Mouse (Mus musculus) neural tube, embryonic 11.5 days (tissue): Measurements from ENCODE around the gene Arrdc1. TPM values are rescaled to one million over a fixed set of nuclear protein-coding genes. Genes with fewer than 3 reads are reported as not detected.

Experiments
- ATAC-seq: fragments of 200-750 bp; cut with Nextera tagmentation; 2 replicates; pipeline ENCODE4 v1.8.0; 2017; ENCODE audit warnings: moderate number of reproducible peaks, mild to moderate bottlenecking, moderate TSS enrichment, moderate library complexity; ENCODE audit not compliant: insufficient read depth, low FRiP score, low TSS enrichment
- DNase-seq: peaks from one replicate; pipeline ENCODE4 v3.0.0-alpha.2; 2015; ENCODE audit warnings: low spot score
- H3K27ac ChIP-seq: fragments of 300-500 bp; sonication (generic); 2 replicates; pipeline ENCODE4 v1.5.1; 2014; ENCODE audit warnings: low read depth, mild to moderate bottlenecking, low read length
- H3K27me3 ChIP-seq: fragments of 300-500 bp; sonication (generic); 2 replicates; pipeline ENCODE4 v1.6.1; 2014; ENCODE audit warnings: mild to moderate bottlenecking, low read length, mixed read lengths; ENCODE audit not compliant: control insufficient read depth, insufficient read depth
- H3K36me3 ChIP-seq: fragments of 300-500 bp; sonication (generic); 2 replicates; pipeline ENCODE4 v1.6.1; 2014; ENCODE audit warnings: mild to moderate bottlenecking, low read length, moderate library complexity, mixed read lengths; ENCODE audit not compliant: control insufficient read depth, insufficient read depth
- H3K4me1 ChIP-seq: fragments of 300-500 bp; sonication (generic); 2 replicates; pipeline ENCODE4 v1.6.1; 2014; ENCODE audit warnings: low read length, mixed read lengths; ENCODE audit not compliant: control insufficient read depth, insufficient read depth
- H3K4me2 ChIP-seq: fragments of 300-500 bp; sonication (generic); 2 replicates; pipeline ENCODE4 v1.6.1; 2014; ENCODE audit warnings: low read depth, mild to moderate bottlenecking, moderate library complexity
- H3K4me3 ChIP-seq: fragments of 300-500 bp; sonication (generic); 2 replicates; pipeline ENCODE4 v1.5.1; 2014; ENCODE audit warnings: low read depth, low read length
- H3K9ac ChIP-seq: fragments of 300-500 bp; sonication (generic); 2 replicates; pipeline ENCODE4 v1.6.1; 2014; ENCODE audit warnings: mild to moderate bottlenecking, low read length
- H3K9me3 ChIP-seq: fragments of 300-500 bp; sonication (generic); 2 replicates; pipeline ENCODE4 v1.6.1; 2016; ENCODE audit warnings: low read length; ENCODE audit not compliant: control insufficient read depth
- WGBS: fragments of 180-500 bp; shearing (Covaris S2); extraction: QIAGEN DNeasy Blood & Tissue Kit; methylation state at CpG from one replicate; pipeline ENCODE4 v1.1.7; 2014; 5-methylcytosine and 5-hydroxymethylcytosine counted together
- microRNA-seq: library from miRNA; unstranded; fragments of <30 nt; microRNA quantifications from one replicate; pipeline ENCODE4, GENCODE M21; 2016
- polyA plus RNA-seq: library from polyadenylated mRNA; unstranded; fragments of >200 nt; fragmentation: Nextera tagmentation; extraction: Ambion mirVana; gene quantifications from 2 replicates; pipeline ENCODE4 v1.2.1, GENCODE M21; 2014

Gene Arrdc1
- polyA plus RNA-seq, 1 experiment from 2014 or later: 15.6 TPM

DNA sequence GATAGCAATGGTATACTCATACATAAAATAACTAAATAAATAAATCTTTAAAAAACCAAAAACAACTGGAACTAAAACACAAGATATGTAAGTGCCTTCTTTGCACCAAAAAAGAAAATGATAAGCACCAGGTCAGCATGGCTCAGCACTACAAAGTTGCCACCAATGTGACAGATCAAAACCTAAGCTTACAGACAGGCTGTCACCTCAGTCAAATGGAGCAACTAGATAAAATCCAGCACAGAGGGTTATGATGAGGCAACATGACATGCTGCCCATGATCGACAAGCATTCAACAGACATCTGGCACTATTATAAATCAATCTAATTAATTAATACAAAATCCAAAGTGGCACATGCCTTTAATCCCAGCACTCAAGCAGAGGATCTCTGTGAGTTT is 40.8 kb downstream of the Arrdc1 start:
- WGBS: 88% methylated on average over 1 of the region's 1 CpGs

DNA sequence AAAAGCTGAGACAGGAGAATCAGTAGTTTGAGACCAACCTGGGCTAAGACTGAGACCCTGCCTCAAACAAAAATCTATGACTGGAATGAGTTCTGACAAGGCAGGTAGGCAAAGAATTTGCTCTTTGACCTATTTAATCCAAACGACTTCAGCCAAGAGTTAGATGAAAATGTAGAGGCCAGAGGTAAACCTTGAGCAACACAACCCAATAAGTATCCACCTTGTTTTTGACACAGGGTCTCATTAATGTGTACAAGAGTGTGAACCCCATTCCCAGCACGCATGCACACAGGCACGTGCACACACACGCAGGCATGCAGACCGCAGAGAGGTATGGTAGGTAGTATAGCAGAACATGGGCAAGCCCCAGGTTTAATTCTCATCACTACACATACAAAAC is 42.7 kb downstream of the Arrdc1 start:
- H3K27me3 ChIP-seq: no peaks in the 10 kb centered on the region
- no peak overlapping the region for H3K9ac ChIP-seq
- 90% methylated on average over 5 of the region's 5 CpGs for WGBS
- H3K9me3 ChIP-seq: no peaks in the 10 kb centered on the region
- H3K4me3 ChIP-seq: no peak overlapping the region
- no peak overlapping the region for H3K27ac ChIP-seq
- no peak for DNase-seq
- H3K4me2 ChIP-seq: no peak overlapping the region
- no peaks in the 10 kb centered on the region for H3K36me3 ChIP-seq
- no peak for ATAC-seq
- H3K4me1 ChIP-seq: no peaks in the 10 kb centered on the region

More for the DNA sequence above, 40.8 kb downstream of the Arrdc1 start:
- H3K4me3 ChIP-seq: no peak overlapping the region
- no peaks in the 10 kb centered on the region for H3K27me3 ChIP-seq
- H3K4me1 ChIP-seq: no peaks in the 10 kb centered on the region
- no peaks in the 10 kb centered on the region for H3K36me3 ChIP-seq
- ATAC-seq (no peak), DNase-seq (no peak)
- no peak overlapping the region for H3K9ac ChIP-seq
- H3K9me3 ChIP-seq: no peaks in the 10 kb centered on the region
- no peak overlapping the region for H3K4me2 ChIP-seq
- no peak overlapping the region for H3K27ac ChIP-seq

DNA sequence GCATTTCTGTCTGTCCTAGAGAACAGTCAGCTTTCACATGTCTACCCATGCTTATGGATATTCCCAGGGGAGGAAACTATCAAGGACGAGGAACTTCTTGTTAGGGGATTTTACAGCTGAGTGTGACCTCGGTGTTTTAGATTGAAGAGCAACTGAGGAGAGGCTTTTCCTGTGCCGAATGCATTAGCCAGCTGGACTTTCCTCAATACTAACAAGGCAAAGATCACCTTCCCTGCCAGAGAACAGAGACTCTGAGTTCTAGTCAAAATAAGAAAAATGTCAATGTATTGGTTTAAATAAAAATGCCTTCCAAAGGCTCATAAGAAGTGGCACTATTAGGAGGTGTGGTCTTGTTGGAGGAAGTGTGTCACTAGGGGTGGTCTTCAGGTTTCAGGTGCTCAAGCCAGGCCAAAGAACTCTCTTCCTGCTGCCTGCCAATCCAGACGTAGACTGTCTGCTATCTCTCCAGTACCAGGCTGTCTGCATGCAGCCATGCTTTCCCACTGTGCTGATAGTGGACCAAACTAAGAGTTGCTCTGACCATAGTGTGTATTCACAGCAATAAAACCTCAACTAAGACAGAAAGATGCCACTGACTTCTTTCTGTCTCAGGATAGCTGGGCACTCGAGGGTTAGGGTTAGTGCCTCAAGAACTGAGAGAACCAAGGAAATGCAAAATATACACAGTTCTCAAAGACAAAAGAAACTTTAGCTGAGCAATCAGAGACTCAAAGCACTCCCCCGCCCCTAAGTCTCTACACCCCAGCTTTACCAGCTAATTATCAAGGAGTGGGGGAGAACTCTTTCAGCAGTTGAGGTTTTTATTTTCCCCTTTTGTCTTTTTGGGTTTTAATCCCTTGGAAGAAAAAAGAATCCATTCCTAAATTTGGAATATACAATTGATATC is 44.3 kb downstream of the Arrdc1 start:
- H3K27ac ChIP-seq: no peak overlapping the region
- no peak overlapping the region for H3K4me3 ChIP-seq
- H3K9ac ChIP-seq: no peak overlapping the region
- 72% methylated on average over 6 of the region's 6 CpGs for WGBS
- no peaks in the 10 kb centered on the region for H3K9me3 ChIP-seq
- H3K4me1 ChIP-seq: no peaks in the 10 kb centered on the region
- ATAC-seq: no peak
- peaks cover 3% of the 10 kb centered on the region; the same call in 1 of the 2 replicates for H3K36me3 ChIP-seq
- DNase-seq: no peak
- no peaks in the 10 kb centered on the region for H3K27me3 ChIP-seq
- H3K4me2 ChIP-seq: no peak overlapping the region

DNA sequence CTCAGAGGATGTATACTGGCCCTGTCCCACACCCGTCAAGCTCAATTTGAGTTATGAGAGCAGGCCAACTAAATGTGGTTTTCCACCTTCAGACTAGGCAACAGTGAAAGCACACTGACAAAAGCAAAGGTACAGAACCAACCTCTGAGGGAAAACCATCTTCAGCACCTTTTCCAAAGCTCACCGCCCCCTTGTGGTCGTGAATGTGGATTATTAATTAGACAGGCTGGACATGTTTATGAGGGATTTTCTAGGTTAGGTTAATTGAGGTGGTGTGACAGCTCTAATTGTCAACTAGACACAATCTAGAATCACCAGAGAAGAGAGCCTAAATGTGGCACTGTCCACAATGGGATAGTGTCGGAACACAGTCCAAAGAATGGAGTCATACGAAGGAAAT is 46.2 kb downstream of the Arrdc1 start:
- no peak for ATAC-seq
- Histone ChIP-seq H3K27ac (no peak overlapping the region), H3K4me2 (no peak overlapping the region), H3K4me3 (no peak overlapping the region), H3K9ac (no peak overlapping the region), H3K27me3 (no peaks in the 10 kb centered on the region), H3K4me1 (no peaks in the 10 kb centered on the region), H3K36me3 (peaks cover 3% of the 10 kb centered on the region; the same call in 1 of the 2 replicates), H3K9me3 (no peaks in the 10 kb centered on the region)
- WGBS: 87% methylated on average over 5 of the region's 5 CpGs
- no peak for DNase-seq

DNA sequence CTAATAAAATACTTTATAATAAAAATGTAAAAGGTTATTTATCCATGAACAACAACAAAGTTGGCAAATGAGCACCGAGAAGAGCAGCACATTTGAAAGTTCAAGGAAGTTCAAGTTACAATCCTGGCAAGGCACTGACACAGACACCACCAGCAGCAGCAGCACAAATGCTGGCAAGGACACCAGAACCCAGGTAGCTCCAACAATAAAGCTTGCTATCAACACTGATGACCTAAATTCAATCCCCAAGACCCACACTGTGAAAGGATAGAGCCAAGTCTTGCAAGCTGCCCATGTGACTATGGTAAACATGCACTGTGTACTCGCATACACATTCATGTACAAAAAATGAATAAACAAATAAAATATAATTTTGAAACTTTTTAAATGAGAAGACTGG is 54.4 kb downstream of the Arrdc1 start:
- no peak overlapping the region for H3K4me2 ChIP-seq
- WGBS: 95% methylated on average over 2 of the region's 2 CpGs
- no peaks in the 10 kb centered on the region for H3K4me1 ChIP-seq
- ATAC-seq (no peak), DNase-seq (no peak)
- no peak overlapping the region for H3K9ac ChIP-seq
- no peaks in the 10 kb centered on the region for H3K9me3 ChIP-seq
- no peak overlapping the region for H3K27ac ChIP-seq
- H3K27me3 ChIP-seq: no peaks in the 10 kb centered on the region
- no peak overlapping the region for H3K4me3 ChIP-seq
- H3K36me3 ChIP-seq: peaks cover 6% of the 10 kb centered on the region

Small RNA genes lying within 50 kb of the gene (microRNA-seq; reads per million reads assigned to microRNA genes)
- gene Gm22875: not detected

Other genes starting within 250 kb of the Arrdc1 start
- gene Cacna1b, start 172.1 kb downstream of the Arrdc1 start, polyA plus RNA-seq: 2.7 and 2.9 TPM in 2 replicates
- gene Ehmt1, start 15.6 kb downstream of the Arrdc1 start, polyA plus RNA-seq: 110 and 113 TPM in 2 replicates
- 31.9 and 34.3 TPM in 2 replicates for gene Zmynd19, start 14.5 kb upstream of the Arrdc1 start, polyA plus RNA-seq
- gene Dph7, start 27.1 kb upstream of the Arrdc1 start, polyA plus RNA-seq: 30.5 and 32.7 TPM in 2 replicates
- gene Mrpl41, start 39.8 kb upstream of the Arrdc1 start, polyA plus RNA-seq: 144 and 147 TPM in 2 replicates
- 4.3 and 4.6 TPM in 2 replicates for gene Pnpla7, start 40.8 kb upstream of the Arrdc1 start, polyA plus RNA-seq
- gene Nsmf, start 119.1 kb upstream of the Arrdc1 start, polyA plus RNA-seq: 52.6 and 56.1 TPM in 2 replicates
- gene Entpd8, start 145.1 kb upstream of the Arrdc1 start, polyA plus RNA-seq: not detected in 2 replicates
- gene Noxa1, start 159.9 kb upstream of the Arrdc1 start, polyA plus RNA-seq: 0.29 TPM in 1 of 2 replicates, not detected in the other
- gene Nrarp, start 245.5 kb upstream of the Arrdc1 start, polyA plus RNA-seq: 53.7 and 57.8 TPM in 2 replicates